Mouse (Mus musculus): ENCODE results near the gene C2. TPM values are rescaled to one million over a fixed set of nuclear protein-coding genes. Genes with fewer than 3 reads are reported as not detected.

Gene C2
- polyA plus RNA-seq, 1 experiment from 2014 or later, result 0.94 TPM

DNA sequence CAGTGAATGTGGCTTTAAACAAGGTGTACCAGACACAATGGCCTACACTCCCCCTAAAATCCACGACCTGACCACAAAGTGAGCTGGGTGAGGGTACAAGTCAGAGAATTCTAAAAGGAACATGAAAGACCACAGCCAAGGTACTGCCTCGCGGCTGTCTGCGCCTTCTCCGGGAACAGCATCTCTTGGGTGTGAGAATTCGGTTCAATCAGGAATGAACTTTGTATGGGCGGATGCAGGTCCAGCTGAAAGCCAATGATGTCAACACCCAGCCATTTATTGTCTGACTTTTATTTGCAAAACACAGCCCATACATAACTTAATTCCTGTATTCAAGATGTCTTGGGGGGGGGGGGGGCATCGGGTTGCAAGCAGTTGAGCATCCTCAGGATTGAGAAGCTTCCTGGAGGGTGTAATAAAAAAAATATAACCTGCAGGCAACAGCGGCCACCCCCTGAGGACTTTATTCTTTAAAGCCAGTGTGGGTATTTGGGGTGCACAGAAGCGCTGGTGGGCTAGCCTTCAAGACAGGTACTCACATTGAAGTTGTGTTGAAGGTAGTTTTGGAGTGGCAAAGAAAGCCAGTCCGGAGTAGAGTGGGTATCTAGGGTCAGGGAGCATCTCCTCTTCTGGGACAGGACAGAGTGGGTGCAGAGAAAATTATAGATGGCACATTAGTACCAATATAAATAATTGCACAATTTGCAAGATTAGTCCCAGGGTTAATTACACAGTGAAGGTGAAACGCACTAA lies 4.8 kb downstream of the C2 start:
- H3K4me1 ChIP-seq (ENCODE audit: control insufficient read depth, insufficient read depth, low read length), result peaks cover 29% of the 10 kb centered on the region
- H3K9ac ChIP-seq (ENCODE audit: low read depth, low read length), result 0 out of 2 replicates have a peak overlapping the region, but pooled peaks have one; percentile 96
- peak overlapping the region; percentile 89 for H3K27ac ChIP-seq (ENCODE audit: low read depth, low read length)
- no peak for ATAC-seq (replicated peaks; ENCODE audit: insufficient number of reproducible peaks, low FRiP score, low TSS enrichment)
- peaks cover 9% of the 10 kb centered on the region for H3K36me3 ChIP-seq (ENCODE audit: control insufficient read depth, insufficient read depth, low read length)
- peak overlapping the region; percentile 92 for H3K4me2 ChIP-seq
- H3K9me3 ChIP-seq (replicated peaks; ENCODE audit: control insufficient read depth, low read length), result no peaks in the 10 kb centered on the region
- peak overlapping the region; percentile 95 for H3K4me3 ChIP-seq (ENCODE audit: low read depth, low read length)
- WGBS (ENCODE audit: insufficient replicate concordance), result 75% methylated on average over 12 of the region's 12 CpGs
- H3K27me3 ChIP-seq (ENCODE audit: control insufficient read depth, insufficient read depth, low read length), result no peaks in the 10 kb centered on the region

DNA sequence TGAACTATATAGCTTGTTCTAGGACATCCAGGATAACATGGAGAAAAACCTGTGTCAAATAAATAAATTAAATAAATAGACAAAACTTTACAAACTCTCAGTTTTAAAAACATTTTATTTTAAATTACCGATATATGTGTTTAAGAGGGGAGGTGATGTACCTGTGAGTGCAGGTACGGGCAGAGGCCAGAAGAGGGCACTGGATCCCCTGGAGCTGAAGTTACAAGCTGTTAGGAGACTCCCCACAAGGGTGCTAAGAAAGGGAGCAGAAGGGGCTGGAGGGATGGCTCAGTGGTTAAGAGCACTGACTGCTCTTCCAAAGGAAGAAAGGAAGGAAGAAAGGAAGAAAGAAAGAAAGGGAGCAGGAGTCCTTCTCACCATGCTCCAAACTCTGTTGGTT lies 6.7 kb downstream of the C2 start:
- Histone ChIP-seq H3K9ac (ENCODE audit: low read depth, low read length) (no peak overlapping the region), H3K4me3 (ENCODE audit: low read depth, low read length) (no peak overlapping the region), H3K27ac (ENCODE audit: low read depth, low read length) (no peak overlapping the region), H3K4me2 (no peak overlapping the region), H3K4me1 (ENCODE audit: control insufficient read depth, insufficient read depth, low read length) (peaks cover 17% of the 10 kb centered on the region), H3K9me3 (replicated peaks; ENCODE audit: control insufficient read depth, low read length) (no peaks in the 10 kb centered on the region), H3K27me3 (ENCODE audit: control insufficient read depth, insufficient read depth, low read length) (no peaks in the 10 kb centered on the region), H3K36me3 (ENCODE audit: control insufficient read depth, insufficient read depth, low read length) (peaks cover 8% of the 10 kb centered on the region)
- no peak for ATAC-seq (replicated peaks; ENCODE audit: insufficient number of reproducible peaks, low FRiP score, low TSS enrichment)
- WGBS (ENCODE audit: insufficient replicate concordance), result 92% methylated on average over 2 of the region's 2 CpGs

GRCm38 (mm10) chr17:34890074-34890743 lies 7.9 kb downstream of the C2 start:
- peaks cover 10% of the 10 kb centered on the region for H3K4me1 ChIP-seq (ENCODE audit: control insufficient read depth, insufficient read depth, low read length)
- no peak for ATAC-seq (replicated peaks; ENCODE audit: insufficient number of reproducible peaks, low FRiP score, low TSS enrichment)
- H3K27me3 ChIP-seq (ENCODE audit: control insufficient read depth, insufficient read depth, low read length), result no peaks in the 10 kb centered on the region
- no peak overlapping the region for H3K4me2 ChIP-seq
- H3K36me3 ChIP-seq (ENCODE audit: control insufficient read depth, insufficient read depth, low read length), result no peaks in the 10 kb centered on the region
- no peaks in the 10 kb centered on the region for H3K9me3 ChIP-seq (replicated peaks; ENCODE audit: control insufficient read depth, low read length)
- H3K27ac ChIP-seq (ENCODE audit: low read depth, low read length), result no peak overlapping the region
- WGBS (ENCODE audit: insufficient replicate concordance), result 83% methylated on average over 12 of the region's 12 CpGs
- no peak overlapping the region for H3K9ac ChIP-seq (ENCODE audit: low read depth, low read length)
- no peak overlapping the region for H3K4me3 ChIP-seq (ENCODE audit: low read depth, low read length)

DNA sequence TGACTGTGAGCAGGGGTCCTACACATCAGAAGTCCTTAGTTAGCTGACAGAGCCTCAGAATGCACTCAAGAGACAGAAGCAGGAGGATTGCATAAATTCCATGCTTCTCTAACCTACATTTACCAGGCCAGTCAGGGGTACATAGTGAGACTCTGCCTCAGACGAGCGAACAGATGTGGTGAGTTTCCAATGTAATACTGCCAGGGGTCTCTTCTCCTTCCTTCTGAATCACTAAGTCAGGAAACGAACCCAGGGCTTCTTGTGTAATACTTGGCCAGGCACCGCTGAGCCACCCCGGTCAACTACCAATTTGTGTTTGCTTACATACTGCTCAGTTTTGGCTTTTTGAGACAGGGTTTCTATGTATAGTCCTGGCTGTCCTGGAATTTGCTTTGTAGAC lies 10.1 kb downstream of the C2 start:
- Histone ChIP-seq H3K27ac (ENCODE audit: low read depth, low read length) (no peak overlapping the region), H3K27me3 (ENCODE audit: control insufficient read depth, insufficient read depth, low read length) (no peaks in the 10 kb centered on the region), H3K9ac (ENCODE audit: low read depth, low read length) (no peak overlapping the region), H3K9me3 (replicated peaks; ENCODE audit: control insufficient read depth, low read length) (no peaks in the 10 kb centered on the region), H3K4me1 (ENCODE audit: control insufficient read depth, insufficient read depth, low read length) (0 out of 2 replicates have a peak, but pooled peaks cover 4% of the 10 kb centered on the region), H3K4me3 (ENCODE audit: low read depth, low read length) (no peak overlapping the region), H3K4me2 (no peak overlapping the region), H3K36me3 (ENCODE audit: control insufficient read depth, insufficient read depth, low read length) (no peaks in the 10 kb centered on the region)
- WGBS (ENCODE audit: insufficient replicate concordance), result 77% methylated on average over 5 of the region's 5 CpGs
- ATAC-seq (replicated peaks; ENCODE audit: insufficient number of reproducible peaks, low FRiP score, low TSS enrichment), result no peak

DNA sequence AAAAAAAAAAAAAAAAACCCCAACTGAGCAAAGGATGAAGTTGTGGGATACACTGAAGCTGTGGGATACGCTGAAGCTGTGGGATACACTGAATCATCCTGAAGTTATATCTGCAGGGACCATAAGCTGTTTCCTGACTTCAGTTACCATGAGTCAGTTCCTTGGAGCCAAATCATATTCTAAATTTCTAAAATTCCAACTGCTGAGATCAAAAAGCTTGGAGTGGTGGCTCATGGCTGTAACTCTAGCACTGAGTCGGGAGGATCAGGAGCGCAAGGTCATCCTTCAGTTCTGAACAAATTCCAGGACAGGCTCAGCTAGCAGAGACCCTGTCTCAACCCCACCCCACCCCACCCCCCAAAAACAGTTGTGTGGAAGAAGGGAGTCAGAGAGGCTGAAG lies 12.4 kb downstream of the C2 start:
- 0 out of 2 replicates have a peak, but pooled peaks cover 4% of the 10 kb centered on the region for H3K4me1 ChIP-seq (ENCODE audit: control insufficient read depth, insufficient read depth, low read length)
- no peaks in the 10 kb centered on the region; the same call in 1 of the 2 replicates for H3K27me3 ChIP-seq (ENCODE audit: control insufficient read depth, insufficient read depth, low read length)
- ATAC-seq (replicated peaks; ENCODE audit: insufficient number of reproducible peaks, low FRiP score, low TSS enrichment), result no peak
- no peaks in the 10 kb centered on the region for H3K9me3 ChIP-seq (replicated peaks; ENCODE audit: control insufficient read depth, low read length)
- no peak overlapping the region for H3K9ac ChIP-seq (ENCODE audit: low read depth, low read length)
- H3K36me3 ChIP-seq (ENCODE audit: control insufficient read depth, insufficient read depth, low read length), result no peaks in the 10 kb centered on the region
- WGBS (ENCODE audit: insufficient replicate concordance), result 69% methylated on average over 3 of the region's 3 CpGs
- no peak overlapping the region for H3K4me2 ChIP-seq
- H3K4me3 ChIP-seq (ENCODE audit: low read depth, low read length), result no peak overlapping the region
- no peak overlapping the region for H3K27ac ChIP-seq (ENCODE audit: low read depth, low read length)

DNA sequence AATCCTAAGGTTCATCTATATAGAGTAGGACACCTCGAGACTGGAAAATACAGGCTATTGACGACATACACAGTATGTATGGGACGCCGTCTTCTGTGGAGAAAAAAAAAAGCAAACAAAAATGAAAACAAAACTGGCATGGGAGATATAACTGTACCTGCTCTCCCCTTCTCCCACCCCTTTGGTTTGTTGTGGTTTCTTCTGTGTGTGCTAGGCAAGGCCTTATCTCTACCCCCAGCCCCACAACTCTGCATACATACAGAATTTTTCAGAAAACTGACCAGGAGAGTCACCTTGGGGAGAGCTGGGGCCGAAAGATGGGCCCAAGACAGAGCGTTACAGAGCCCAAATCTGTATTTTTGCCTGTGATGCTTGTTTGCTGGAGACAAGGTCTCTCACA lies 13.4 kb downstream of the C2 start:
- Histone ChIP-seq H3K4me1 (ENCODE audit: control insufficient read depth, insufficient read depth, low read length) (0 out of 2 replicates have a peak, but pooled peaks cover 4% of the 10 kb centered on the region), H3K27me3 (ENCODE audit: control insufficient read depth, insufficient read depth, low read length) (no peaks in the 10 kb centered on the region; the same call in 1 of the 2 replicates), H3K9ac (ENCODE audit: low read depth, low read length) (no peak overlapping the region), H3K4me3 (ENCODE audit: low read depth, low read length) (no peak overlapping the region), H3K27ac (ENCODE audit: low read depth, low read length) (no peak overlapping the region), H3K4me2 (no peak overlapping the region), H3K36me3 (ENCODE audit: control insufficient read depth, insufficient read depth, low read length) (no peaks in the 10 kb centered on the region), H3K9me3 (replicated peaks; ENCODE audit: control insufficient read depth, low read length) (no peaks in the 10 kb centered on the region)
- WGBS (ENCODE audit: insufficient replicate concordance), result 86% methylated on average over 6 of the region's 6 CpGs
- no peak for ATAC-seq (replicated peaks; ENCODE audit: insufficient number of reproducible peaks, low FRiP score, low TSS enrichment)

DNA sequence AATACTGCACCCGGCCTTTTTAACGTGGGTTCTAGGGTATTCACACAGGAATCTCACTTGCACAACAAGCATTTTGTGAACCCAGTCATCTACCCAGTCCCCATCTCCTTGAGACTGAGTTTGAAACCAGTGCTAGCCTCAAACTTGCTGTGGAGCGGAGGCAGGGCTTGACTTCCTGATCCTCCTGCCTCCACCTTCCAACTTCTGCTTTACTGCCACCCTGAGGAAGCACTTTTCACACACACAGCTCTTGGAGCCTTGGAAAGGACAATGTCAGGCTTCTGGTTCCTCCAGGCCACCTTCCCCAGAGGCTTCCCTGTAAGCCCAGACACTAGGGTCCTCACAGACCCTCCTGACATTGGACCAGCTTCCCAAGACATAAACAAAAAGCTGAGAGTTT lies 14.7 kb downstream of the C2 start:
- H3K9ac ChIP-seq (ENCODE audit: low read depth, low read length), result no peak overlapping the region
- peaks cover 8% of the 10 kb centered on the region; the same call in 1 of the 2 replicates for H3K4me1 ChIP-seq (ENCODE audit: control insufficient read depth, insufficient read depth, low read length)
- H3K9me3 ChIP-seq (replicated peaks; ENCODE audit: control insufficient read depth, low read length), result no peaks in the 10 kb centered on the region
- H3K27ac ChIP-seq (ENCODE audit: low read depth, low read length), result no peak overlapping the region
- no peaks in the 10 kb centered on the region; the same call in 1 of the 2 replicates for H3K27me3 ChIP-seq (ENCODE audit: control insufficient read depth, insufficient read depth, low read length)
- WGBS (ENCODE audit: insufficient replicate concordance), result 69% methylated on average over 3 of the region's 3 CpGs
- no peak overlapping the region for H3K4me3 ChIP-seq (ENCODE audit: low read depth, low read length)
- no peak for ATAC-seq (replicated peaks; ENCODE audit: insufficient number of reproducible peaks, low FRiP score, low TSS enrichment)
- no peak overlapping the region for H3K4me2 ChIP-seq
- no peaks in the 10 kb centered on the region for H3K36me3 ChIP-seq (ENCODE audit: control insufficient read depth, insufficient read depth, low read length)

DNA sequence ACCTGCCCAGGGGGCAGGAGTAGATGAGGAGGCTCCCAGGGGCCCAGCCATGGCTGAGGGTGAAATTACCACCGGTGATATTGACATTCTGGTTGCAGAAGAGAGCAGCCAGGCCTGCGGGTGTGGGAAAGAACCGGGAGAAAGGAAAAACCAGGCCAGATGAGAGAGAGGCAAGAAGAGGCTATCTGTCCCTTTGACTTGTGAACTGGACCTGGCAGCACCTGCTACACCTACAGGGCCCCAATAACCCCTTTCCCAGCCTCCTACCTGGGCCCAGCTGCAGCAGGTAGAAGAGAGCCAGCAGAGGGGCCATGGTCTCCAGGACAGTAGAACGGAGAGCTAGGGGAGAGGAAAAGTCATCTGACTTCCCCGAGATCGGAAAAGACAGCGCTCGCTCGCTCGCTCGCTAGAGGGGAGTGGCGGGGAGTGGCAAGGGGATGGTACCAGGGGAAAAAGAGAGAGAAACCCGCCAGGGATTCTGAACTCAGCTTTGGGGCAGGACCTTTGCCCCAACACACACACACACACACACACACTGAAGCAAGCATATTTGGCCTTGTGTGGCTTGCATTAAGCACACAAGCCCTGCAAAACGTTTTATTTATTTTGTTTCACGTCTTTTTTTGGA lies 16.3 kb downstream of the C2 start, which contains the start of gene Gm20547:
TSS of gene Gm20547 (minus strand) at position 360 of the 628 bp plus-strand sequence.
- no peaks in the 10 kb centered on the region for H3K9me3 ChIP-seq (replicated peaks; ENCODE audit: control insufficient read depth, low read length)
- no peaks in the 10 kb centered on the region for H3K36me3 ChIP-seq (ENCODE audit: control insufficient read depth, insufficient read depth, low read length)
- 0 out of 2 replicates have a peak within 1 kb of the TSS, but pooled peaks have one; percentile 0 for H3K4me3 ChIP-seq (ENCODE audit: low read depth, low read length)
- H3K27me3 ChIP-seq (ENCODE audit: control insufficient read depth, insufficient read depth, low read length), result no peaks in the 10 kb centered on the region; the same call in 1 of the 2 replicates
- H3K9ac ChIP-seq (ENCODE audit: low read depth, low read length), result peak within 1 kb of the TSS; percentile 8; the same call in 1 of the 2 replicates
- H3K4me1 ChIP-seq (ENCODE audit: control insufficient read depth, insufficient read depth, low read length), result peaks cover 8% of the 10 kb centered on the region; the same call in 1 of the 2 replicates
- WGBS (ENCODE audit: insufficient replicate concordance), result 12% methylated on average over 15 of the region's 15 CpGs
- H3K27ac ChIP-seq (ENCODE audit: low read depth, low read length), result no peak within 1 kb of the TSS
- peak within 1 kb of the TSS; percentile 36 for H3K4me2 ChIP-seq
- ATAC-seq (replicated peaks; ENCODE audit: insufficient number of reproducible peaks, low FRiP score, low TSS enrichment), result no peak

All from heart, embryonic 11.5 days (tissue).